Mouse (Mus musculus): ENCODE data around the gene 3110082I17Rik.

The 3110082I17Rik gene

DNA sequence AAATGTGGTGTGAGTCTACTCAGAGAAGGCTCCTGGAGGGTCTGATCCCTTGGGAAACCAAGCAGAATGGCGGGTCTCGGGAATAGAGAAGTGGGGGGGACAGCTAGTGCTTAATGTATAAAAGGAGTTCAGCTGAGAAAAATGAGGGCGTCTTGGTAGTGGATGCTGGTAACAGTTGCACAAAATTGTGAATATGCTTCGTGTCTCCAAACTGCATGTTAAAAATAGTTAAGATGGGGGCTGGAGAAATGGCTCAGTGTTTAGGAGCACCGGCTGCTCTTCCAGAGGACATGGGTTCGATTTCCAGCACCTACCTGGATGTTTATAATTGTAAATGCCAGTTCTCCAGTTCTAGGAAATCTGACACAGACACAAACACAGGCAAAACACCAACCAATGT lies 139.0 kb downstream of the 3110082I17Rik start:
- no peak for DNase-seq

DNA sequence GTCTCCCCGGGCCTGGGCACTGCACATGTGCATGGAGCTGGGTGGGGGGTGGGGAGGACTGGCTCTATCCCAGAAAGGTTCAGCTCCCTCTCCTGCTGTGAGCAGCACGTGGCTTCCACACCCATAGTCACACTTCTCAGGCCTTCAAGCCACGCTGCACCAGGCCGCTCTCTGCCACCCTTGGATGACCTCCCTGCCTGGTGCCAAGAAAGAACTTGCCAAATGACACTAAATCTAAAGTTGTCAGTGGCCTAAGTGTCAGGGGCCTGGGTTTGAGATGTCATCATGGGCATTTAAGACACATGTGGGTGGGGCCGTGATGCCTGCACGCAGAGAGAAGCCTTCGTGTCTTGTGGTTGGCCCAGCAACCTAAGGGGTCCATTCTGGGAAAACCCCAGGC lies 139.9 kb downstream of the 3110082I17Rik start:
- no peak for DNase-seq

DNA sequence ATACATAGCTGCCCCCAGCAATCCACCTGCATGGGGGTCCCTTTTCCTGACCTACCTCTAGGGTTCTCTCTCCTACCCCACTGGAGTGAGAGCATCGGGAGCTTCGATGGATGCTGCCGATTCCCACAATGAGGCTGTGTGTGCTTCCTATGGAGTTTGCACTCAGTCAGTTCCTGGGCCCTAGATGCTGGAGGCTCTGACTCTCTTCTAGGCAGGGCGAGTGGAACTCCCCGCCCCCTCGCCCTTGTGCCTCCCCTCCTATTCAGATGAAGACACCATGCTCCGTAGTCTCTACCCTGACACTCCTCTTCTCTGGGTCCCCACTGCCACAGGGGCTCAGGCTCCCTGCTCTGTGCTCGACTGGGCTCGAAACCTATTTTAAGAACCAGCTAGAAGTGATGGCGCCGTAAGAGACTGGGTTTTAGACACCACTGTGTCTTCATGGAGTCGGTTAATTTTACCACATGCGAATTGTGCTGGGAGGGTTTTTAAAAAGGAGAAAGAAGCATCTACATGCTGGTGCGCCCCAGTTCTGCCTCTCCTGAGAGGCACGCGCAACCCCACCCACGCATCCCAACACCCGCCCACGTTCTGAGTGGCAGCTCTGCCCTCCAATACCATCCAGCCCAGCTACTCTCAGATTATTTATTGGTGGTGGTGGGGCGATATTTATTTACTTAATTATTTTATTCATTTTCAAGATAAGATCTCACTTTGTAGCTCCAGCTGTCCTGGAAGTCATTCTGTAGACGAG lies 142.4 kb downstream of the 3110082I17Rik start:
- no peak for DNase-seq

DNA sequence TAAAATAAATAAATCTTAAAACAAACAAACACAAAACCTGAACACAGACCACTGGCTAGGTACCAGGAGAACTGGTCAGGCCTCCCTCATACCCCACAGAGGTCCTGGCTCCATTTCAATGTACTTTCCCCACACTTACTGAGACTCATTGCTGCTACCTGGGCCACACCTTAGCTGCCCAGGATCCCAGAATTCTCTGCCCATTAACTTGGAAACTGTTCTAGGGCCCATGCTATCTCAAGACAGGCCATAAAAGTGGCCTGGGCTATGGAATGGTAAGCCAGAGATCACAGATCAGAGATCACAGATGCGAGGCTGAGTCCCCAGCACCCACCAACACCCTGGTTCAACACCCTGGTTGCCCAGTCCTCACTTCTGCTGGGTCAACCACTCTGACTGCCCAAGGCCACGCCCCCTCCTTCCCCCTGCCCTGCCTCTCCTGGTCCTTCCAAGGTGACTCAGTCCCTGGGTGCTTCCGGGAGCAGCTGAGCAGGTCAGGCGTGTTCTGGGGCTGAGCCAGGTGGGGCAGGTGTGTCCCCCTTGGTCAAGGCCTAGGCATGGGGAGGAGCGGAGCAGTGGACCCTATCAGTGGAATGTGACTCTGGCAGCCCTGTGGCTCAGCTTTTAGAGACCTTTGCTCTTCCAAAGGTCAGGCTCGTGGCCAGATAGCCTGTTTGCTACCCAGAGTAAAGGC lies 143.2 kb downstream of the 3110082I17Rik start:
- DNase-seq: no peak

DNA sequence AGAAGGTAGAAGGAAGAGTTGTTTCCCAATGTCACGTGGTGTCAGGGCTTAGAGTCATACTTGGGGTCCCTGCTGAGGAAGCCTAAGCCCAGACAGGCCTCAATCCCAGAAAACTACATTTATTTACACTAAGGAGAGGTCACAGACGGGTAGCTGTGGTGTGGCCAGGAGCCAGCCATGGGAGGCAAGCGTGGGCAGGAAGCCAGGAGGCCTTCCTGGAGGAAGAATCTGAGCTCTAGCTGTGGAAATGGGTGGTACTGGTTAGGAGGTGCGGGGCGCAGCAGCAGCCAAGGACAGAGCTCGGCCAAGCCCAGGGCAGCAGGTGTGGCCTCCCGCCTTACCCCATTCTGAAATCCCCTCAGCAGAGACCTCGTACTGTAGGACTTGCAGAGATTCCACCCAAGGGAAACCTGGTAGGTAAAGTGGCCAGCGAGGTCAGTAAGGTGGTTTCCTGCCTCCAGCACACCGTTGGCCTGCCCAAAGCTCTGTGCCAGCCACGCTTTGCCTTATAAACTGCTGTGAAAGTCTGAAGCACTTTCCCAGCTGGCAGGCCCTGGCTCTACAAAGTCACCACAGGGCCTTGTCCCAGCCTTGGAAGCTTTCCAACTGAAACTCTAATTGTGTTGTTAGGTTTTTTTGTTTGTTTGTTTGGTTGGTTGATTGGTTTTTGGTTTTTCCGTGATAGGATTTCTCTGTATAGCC lies 145.2 kb downstream of the 3110082I17Rik start:
- DNase-seq: no peak

DNA sequence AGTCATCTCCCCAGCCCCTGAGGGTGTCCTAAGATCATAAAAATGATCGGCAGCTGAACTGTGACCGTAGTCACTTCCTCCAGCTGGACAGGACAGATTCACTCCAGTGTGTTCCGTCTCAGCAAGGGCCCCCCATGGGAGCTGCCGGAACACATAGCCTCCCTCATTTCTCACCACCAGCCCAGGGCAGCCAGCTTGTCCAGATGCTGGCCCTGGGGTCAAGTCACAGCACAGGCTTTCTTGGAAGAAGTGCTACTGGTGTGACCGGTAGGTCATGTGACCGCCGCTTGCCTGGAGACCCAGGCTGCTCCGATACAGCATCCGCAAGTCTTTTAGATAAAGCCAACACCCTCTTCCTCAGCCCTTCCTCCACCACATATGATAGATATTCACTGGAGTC lies 146.8 kb downstream of the 3110082I17Rik start:
- no peak for DNase-seq

DNA sequence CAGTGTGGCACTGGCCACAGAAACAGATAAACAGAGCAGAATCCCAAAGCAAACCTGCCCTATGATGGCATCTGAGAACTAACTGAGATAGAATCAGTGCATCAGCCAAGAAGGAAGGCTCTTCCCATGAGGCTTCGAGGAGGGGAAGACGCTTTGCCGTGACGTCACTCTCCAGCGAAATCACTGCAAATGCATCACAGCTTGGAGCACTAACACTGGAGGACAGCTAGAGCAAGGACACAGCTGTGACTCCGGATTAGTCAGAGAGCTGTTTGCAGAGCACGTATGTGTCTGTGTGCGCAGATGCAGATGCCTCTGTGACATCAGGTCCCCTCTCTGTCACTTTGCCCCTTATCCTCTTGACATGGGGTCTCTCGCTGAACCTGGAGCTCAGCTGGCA lies 148.5 kb downstream of the 3110082I17Rik start:
- no peak for DNase-seq

DNA sequence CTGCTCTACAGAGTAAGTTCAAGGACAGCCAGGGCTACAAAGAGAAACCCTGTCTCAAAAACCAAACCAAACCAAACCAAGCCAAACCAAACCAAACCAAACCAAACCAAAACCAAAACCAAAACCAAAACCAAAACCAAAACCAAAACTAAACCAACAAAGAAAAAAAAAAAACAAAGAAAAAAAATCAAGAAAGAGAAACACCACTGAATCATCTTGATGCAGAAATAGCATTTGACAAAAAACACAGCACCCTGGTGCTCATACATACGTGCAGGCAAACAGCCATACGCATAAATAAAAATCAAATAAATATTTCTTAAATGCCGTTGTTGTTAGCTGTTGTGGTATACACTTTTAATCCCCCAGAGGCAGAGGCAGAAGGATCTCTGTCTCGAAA lies 149.8 kb downstream of the 3110082I17Rik start:
- DNase-seq: no peak

DNA sequence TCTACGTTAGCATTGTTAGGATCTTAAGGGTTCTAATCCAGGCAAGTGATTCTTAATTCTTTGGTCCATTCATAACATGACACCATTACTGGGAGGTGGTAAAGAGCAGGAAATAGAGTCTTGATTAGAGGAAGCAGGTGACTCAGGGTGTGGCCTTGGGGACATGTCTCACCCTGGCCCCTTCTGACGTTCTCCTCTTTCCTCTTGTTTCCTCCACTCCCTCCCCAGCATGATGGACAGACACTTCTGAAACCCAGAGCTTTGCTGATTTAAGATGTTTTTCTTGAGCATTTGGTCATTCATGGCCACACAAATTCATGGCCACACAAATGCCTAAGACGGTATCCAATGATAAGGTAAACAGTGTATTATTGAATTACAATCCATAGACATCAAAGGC lies 150.4 kb downstream of the 3110082I17Rik start:
- no peak for DNase-seq

Data from retina, postnatal 1 day (tissue).